Mouse (Mus musculus) inflammation-experienced regulatory T-cells, adult 6 months (primary cell): ENCODE measurements around the gene Rhox7a. TPM values are rescaled to one million over a fixed set of nuclear protein-coding genes. Genes with fewer than 3 reads are reported as not detected.
"Not testable (repeated sequence)": the region's sequence is repeated elsewhere in the genome, so short reads cannot be mapped to it uniquely, and the experiment has no call there.

ENCODE experiments used
- ATAC-seq: one replicate; pipeline ENCODE4 v1.8.0; 2017
- polyA plus RNA-seq, 3 experiments: library from polyadenylated mRNA; unstranded; fragments of 100-300 nt; shearing (Covaris generic); gene quantifications; one replicate each; pipeline ENCODE4 v1.2.1; 2017

The Rhox7a gene
- polyA plus RNA-seq: not detected

DNA sequence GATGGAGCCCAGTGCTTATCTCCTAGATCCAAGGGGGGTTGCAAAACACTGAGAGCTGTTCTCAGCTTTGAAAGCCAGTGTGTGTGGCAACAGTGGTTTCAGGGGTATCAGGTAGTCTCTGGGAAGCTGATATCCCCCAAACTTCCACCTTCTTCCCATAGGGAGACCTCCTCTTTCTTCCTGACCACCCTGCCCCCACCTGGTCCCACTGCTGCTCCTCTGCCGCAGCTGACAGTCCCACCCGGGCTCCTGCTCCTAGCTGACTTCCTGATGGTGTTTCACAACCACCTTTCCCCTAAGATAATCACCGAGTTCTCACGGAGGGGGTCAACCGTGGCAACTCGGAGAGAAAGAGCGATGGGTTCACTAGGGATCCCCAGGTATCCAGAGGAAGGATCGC lies at the start of gene Rhox7a:
Gene Rhox7a (plus strand): TSS at position 301 of the 400 bp plus-strand sequence.
- ATAC-seq: not testable (repeated sequence)

DNA sequence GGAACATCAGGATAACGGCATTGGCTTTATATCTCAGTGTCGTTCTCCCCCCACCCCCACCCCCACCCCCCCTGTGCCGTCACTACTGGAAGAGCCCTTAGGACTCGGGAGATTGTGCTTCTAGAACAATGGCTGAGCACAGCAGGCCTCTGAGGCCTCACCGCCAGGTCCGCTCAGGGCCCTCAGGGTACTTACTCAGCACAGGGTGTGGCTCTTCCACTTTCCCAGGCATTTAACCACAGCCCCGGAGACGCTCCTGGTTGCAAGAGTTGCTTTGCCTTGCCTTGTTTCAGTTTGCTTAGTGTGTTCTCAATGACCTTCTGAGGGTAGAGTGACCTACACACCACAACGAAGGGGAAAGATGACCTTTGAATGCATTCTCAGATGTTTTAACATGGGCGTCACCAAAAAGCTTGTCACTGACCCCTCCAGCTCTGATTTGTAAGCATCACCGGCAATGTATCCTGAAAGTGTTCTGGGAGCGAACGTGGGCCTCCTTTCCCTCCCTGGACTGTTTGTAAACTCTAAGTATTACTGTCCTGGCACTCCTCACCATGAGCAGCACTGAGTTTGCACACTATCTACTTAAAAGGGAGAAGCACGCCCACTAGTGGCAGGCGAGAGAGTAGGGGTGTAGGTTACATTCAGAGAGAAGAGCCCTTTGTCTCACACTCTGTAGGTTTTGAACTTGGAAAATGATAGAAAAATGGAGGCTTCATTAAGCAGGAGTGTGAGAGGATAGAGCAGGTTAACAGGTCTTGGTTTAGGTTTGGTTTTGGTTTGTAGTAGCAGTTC lies 24.0 kb upstream of the Rhox7a start:
- ATAC-seq: no peak

DNA sequence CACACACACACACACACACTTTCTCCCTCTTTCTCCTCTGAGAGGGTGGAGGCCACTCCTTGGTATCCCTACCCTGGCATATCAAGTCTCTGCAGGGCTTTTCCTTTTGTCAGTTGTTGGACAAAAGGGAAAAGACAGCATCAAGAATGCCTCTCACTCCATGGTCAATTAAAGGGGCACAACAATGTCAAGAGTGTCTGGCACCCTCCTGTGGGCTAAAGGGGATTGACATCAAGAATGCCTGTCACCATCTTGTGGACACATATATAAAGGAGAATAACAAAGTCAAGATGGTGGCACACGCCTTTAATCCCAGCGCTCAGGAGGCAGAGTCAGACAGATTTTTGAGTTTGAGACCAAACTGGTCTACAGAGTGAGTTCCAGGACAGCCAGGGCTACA lies 22.1 kb upstream of the Rhox7a start:
- ATAC-seq: no peak

DNA sequence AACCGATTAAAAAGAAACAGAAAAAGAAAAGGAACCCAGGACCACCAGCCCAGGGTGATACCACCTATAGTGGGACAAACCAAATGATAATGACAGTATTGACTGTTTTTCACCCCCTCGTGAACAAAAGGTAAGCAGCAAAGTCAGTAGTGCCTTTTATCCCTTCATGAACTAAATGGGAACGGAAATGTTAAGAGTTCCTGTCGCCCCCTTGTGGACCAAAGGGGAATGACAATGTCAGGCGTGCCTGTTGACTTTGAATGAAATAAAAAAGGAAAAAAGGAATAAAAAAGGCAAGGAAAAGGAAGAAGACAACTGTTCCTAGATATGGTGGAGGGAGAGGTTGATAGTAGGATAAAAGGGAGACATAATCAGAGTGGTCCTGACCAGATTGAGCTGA lies 20.3 kb upstream of the Rhox7a start:
- ATAC-seq: no peak

DNA sequence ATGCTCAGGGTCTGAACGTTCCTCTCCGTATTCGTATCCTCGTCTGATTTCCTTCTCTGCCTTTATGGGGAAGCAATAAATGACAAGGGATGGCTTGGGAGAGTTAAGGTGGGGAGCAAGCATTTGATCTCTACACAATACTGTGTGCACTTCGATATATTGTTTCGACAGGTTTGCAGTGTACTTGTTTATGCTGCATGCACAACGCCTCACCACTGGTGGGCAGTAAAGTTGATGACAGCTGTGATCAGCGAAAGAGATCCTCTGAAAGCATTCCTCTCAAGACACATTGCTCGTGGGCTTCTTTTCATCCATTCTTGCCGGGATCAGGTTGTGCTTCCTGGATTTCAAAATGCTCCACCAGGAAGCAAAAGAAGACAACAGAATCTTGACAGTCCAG lies 15.8 kb upstream of the Rhox7a start:
- ATAC-seq: no peak

DNA sequence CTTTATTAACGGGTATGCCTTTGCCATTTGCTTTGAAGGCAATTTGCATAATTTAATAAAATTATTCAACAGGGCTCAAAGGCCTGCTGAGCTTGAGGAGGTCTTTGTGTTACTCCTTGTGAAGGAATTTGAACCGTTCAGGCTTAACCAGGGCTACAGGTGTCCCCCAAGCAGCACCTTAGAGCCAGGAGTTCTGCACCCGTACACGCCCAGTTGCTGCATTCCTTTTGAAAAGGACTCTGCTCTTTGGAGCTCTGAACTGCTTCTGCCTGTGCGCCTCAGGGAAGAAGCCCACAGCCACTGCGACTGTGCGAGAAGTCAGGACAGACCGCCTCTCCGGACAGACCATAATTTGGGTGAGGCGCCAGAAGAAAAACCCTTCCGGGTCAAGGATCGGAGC lies 4.9 kb upstream of the Rhox7a start, which contains the start of gene Rhox6:
Gene Rhox6 (plus strand): TSS at position 301 of the 400 bp plus-strand sequence.
- ATAC-seq: not testable (repeated sequence)

DNA sequence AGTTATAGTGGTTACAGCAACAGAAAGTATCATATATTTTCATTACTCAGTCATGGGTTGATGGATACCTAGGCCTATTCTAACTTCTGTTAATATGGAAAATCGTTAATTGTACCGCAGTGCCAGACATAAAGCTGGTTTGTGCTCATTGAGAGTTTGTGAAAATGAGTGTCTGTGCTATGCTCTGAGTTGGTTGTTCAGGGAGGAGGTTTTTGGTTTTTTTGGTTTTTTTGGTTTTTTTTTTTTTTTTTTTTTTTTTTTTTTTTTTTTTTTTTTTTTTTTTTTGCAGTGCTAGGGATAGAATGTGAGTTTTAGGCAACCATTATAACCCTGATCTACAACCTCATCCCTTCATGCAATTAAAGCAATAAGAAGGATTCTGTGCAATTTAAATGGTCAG lies 40.2 kb downstream of the Rhox7a start:
- no peak for ATAC-seq

DNA sequence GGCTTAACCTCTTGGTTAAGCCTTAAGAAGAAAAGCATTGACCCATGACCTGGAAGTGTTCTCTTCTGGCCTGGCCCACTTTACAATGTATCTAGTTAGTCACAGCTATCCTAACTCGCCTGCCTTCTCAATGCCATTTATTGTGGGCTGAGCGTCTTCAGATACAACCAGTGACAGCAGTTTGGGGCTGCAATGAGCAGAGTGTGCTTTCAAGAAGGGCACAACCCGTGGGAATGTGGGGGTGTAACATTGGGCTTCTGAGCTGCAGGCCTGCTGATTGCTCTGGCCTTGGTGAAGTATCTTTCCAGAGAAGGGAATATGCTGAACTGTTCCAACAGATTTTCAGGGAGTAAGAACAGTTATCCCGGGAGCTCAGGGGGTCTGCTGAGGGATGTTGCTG lies 47.4 kb downstream of the Rhox7a start, which contains the start of gene Rhox8:
Gene Rhox8 (minus strand): TSS at position 101 of the 400 bp plus-strand sequence.
- ATAC-seq: no peak

Other genes starting within 250 kb of the Rhox7a start
- not detected for gene Rhox4f, start 224.0 kb upstream of the Rhox7a start, polyA plus RNA-seq
- not detected for gene Rhox3g, start 203.1 kb upstream of the Rhox7a start, polyA plus RNA-seq
- gene Rhox2g, start 188.2 kb upstream of the Rhox7a start, polyA plus RNA-seq: not detected
- not detected for gene Rhox4g, start 180.4 kb upstream of the Rhox7a start, polyA plus RNA-seq
- gene Rhox3h, start 162.9 kb upstream of the Rhox7a start, polyA plus RNA-seq: not detected
- not detected for gene Rhox2h, start 158.4 kb upstream of the Rhox7a start, polyA plus RNA-seq
- not detected for gene Rhox5, start 26.8 kb upstream of the Rhox7a start, polyA plus RNA-seq
- gene Rhox6, start 4.8 kb upstream of the Rhox7a start, polyA plus RNA-seq: not detected
- under 1 TPM in 2 of 3 experiments, not detected in 1; 0.28 to 0.30 TPM for gene Rhox8, start 47.3 kb downstream of the Rhox7a start, polyA plus RNA-seq
- gene Rhox7b, start 65.5 kb downstream of the Rhox7a start, polyA plus RNA-seq: not detected
- not detected for gene Rhox9, start 70.1 kb downstream of the Rhox7a start, polyA plus RNA-seq
- not detected for gene Btg1-ps1, start 187.1 kb downstream of the Rhox7a start, polyA plus RNA-seq
- gene Btg1-ps2, start 211.4 kb downstream of the Rhox7a start, polyA plus RNA-seq: not detected
- gene Rhox10, start 234.8 kb downstream of the Rhox7a start, polyA plus RNA-seq: not detected